Mouse (Mus musculus): ENCODE measurements at regions not wholly inside any gene's neighbourhood (a gene's known extent, or its start where the extent isn't known, plus 50 kb on each side); places are given as distances from the start of the nearest gene placed in this dataset.

DNA sequence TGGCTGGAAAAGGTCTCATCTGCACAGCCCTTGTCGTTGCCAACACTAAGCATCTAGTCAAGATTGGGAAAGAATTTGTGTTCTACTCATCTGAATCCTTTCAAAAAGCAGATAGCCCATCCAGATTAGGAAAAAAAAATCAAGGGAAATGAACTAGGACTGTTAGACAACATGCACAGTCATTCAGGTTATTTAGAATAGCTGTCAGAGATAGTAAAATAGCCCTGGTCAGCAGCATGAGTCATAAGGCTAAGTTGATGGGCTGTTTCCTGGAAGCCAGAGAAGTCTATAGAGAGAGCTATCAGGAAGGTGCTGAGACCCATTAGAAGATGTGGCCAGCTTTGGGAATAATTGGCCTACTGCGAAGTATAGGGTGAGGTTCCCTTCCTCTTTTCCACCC is 1447.4 kb downstream of the Slc22a22 start:
- no peak for DNase-seq

DNA sequence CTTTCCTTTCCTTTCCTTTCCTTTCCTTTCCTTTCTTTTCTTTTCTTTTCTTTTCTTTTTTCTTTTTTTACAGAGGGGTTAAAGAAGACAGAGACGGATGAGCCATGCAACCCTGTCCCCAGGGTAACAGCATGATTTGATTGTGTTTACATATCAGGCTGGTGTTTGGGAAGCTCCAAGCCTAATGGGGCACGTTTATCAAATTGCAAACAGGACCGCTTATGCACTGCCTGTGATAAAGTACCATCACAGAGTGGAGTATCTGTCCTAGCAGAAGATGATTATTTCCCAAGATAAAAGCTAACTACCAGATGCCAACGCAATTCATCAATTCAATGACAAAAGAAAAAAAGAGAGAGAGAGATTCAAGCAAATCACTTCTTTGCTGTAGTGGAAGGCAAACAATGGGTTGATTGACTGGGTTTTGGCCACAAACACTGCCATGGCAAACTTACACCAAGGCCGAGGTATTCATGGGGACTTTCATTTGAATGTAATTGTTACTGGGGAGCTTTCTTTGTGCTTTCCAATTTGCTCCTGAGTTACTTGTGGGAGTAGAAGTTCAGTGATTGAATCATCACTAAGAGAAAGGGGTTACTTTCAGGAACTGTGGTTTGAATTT is 1450.1 kb downstream of the Slc22a22 start:
- no peak for DNase-seq

DNA sequence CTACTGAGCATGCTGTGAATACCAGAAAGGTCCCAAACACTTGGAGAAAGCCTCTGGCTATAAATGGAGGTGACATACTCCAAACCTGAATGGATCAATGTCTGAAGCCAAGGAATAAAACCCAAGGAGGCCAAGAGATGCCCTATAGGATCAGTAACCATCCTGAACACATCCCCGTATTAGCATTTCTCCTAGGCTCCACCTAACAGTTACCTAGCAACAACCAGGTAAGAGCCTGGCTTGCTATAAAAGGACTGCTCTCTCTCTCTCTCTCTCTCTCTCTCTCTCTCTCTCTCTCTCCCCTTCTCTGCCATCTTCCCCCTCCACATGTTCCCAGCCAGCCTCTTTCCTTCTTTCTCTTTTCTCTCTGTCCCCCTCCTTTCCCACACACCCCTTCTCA is 1452.7 kb downstream of the Slc22a22 start:
- DNase-seq = no peak

DNA sequence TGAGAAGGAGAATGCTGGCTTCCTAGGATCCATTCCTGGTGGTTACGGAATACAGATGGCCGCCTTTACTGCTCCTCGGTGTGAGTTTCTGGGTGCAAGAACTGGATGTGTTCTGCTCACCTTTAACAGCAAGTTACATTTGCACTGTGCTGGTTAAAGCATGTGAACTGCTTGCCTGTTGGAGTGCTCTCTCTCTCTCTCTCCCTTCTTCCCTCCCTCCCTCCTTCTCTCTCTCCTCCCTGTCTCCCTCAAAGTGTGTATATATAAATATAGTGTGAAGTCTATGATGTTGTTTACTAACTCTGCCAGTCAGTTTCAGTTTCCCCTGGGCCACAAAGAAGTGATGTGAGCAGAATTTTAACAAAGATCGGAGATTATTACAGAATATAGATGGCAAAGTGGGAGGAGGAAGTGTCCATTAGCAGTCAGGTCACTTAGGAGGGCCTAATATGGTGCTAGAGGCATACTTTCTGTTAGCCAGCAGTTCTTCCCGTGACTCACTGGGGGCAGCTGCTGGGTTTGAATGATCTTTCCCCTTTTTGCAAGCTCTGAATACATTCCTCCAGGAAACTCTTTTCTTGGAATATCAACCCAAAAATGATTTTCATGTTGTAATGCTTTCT is 1453.5 kb downstream of the Slc22a22 start:
- DNase-seq = no peak

DNA sequence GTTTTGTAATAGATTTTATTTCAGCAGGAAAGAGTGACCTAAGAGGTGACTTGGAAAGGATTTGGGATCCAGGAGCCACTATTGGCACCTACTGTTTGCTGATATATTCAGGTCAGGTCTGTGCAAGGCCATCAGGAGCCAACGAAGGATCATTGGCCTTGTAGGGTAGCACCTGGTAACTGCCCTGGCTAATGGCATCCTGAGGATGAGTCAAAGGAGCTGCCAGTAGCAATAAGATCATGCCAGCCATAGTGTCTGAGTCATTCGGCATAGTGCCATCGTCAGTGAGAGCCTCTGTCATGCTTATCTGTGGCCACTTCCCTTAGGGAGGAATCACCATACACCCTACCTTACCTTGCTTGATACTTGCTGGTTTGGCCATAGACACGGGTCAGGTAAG is 1455.1 kb downstream of the Slc22a22 start:
- DNase-seq = peak; percentile 54

DNA sequence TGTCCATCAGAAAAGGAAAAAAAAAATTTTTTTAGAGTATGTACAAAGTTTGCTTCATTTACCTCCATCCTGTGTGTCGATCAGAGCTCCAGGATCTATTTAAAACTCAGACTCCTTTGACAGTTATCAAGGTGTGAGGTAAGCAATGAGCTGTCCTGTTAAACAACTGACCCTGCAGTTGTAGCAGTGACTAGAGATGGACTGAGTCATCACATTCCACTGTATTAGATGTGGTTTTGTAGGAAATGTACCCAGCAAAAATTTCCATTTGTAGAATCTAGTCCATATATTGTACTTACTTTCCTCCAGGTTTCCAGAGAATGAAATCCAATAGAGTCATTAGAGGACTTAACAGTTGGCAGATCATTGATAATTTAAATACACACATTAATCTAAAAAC is 1459.3 kb downstream of the Slc22a22 start:
- DNase-seq = no peak

DNA sequence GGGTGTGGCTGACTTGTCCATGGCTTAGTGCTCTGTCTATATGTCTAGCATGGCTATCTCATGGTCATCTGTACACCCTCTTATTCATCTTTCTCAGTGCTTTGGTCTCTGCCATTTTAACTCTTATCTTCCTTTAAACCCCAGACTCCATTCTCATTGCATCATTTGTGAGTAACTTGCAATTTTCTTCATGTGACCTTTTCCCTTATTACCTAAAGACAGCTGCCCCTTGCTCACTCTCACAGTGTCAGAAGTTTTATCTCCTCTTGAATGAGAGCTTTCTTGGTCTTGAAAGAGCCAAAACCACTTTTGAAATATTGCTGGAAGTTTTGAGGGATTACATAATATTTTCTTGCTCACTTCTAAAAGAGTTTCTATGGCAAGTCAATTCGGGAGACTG is 1459.9 kb downstream of the Slc22a22 start:
- no peak for DNase-seq

DNA sequence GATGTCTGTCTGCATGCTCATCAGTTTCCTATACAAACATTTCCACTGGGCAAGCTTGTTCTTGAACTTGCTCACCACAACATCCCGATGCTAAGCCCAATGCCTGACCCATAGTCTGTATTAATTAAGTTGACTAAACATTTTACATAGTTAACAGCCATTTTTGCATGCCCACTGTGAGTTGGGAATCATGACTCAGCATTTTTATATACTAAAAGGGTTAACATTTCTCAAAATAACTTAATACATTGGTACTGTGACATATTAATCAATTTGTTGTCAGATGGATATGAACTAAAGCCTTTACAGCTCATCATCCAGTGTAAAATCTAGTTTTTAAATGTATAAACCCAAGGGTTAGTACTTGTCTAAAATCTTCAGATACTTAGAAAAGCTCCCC is 1461.4 kb downstream of the Slc22a22 start:
- DNase-seq = no peak

DNA sequence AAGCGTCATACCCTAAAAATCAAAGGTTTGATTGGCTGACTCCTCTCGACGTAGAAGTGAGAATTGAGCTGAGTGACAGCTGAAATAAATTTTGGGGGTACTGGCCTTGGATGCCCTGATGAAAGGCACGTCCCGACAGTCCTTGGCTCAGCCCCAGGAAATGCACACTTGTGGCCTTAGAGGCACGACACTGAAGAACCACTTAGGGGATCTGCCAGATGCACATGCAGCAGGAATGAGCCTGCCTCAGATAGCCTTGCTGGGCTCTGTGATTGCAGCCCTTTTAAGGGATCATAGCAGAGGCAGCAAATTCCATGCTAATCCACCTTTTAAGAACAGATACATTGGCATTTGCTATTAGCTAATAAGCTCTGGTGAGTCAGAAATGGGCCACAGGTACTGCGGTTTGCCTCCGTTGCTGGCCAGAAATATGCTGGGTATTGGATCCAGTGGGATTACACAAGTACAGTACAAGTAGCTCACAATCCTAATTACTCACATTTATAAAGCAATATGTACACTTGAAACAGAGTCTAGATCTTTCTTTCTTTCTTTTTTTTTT is 1463.3 kb downstream of the Slc22a22 start:
- DNase-seq = peak; percentile 75

DNA sequence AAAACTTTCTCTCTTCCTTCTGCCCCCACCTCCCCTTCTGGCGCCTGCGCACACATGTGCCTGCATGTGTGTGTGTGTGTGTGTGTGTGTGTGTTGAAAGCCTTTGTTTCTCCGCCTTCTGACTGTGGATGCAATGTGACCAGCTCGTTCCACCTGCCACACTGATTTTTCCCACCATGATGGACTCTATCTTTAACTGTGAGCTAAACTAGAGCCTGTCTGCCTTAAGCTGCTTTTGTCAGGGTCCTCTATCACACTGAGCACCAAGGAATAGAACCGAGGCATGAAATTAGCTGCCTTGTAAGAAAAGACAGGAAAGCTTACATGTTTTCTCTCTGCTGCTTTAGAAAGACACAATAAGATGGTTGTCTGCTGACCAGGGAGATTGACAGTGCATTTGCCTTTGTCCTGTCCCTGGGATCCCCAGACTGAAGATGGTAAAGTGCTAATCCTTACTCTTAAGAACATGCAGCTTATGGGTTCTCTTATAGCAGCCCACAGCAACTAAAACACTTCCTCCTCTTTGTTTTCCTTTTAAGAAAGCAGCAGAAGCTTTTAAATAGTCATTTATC is 1468.7 kb downstream of the Slc22a22 start:
- DNase-seq = no peak

DNA sequence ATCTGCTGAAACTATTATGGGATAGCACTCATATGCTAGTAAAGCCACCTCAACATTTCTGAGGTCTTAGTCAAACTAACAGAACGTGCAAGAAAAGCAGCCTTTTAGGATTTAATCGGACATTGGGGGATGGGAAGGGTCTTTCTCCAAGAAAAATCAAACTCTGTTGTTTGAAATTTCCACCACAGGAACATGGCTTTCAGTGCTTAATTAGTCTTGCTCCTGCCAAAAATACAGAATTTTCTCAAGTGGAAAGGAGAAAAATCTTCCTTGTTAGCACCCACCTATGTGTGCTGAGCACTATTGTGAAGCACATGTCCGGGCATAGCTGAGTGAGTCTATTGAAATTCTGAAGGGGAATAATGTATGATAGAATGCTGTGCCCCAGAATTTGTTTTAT is 1470.0 kb downstream of the Slc22a22 start:
- DNase-seq = no peak

DNA sequence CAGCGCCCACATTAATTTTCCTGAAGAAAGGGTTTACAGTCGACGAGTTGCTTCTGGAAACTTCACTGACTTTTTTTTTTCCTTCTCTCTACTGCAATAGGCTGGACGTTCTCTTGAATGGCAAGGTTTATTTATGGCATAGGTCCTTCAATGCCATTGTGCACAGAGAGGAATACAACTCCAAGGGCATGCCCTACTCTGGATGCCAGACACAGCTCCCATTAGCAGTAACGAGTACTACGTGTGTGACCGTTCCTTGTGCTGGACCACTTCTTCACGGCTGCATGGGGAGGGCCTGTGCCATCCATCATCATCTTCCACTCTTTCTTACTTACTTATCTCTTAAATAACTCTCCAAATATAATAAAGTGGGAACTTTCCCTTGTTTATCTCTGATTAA is 1472.1 kb downstream of the Slc22a22 start:
- peak; percentile 8 for DNase-seq

DNA sequence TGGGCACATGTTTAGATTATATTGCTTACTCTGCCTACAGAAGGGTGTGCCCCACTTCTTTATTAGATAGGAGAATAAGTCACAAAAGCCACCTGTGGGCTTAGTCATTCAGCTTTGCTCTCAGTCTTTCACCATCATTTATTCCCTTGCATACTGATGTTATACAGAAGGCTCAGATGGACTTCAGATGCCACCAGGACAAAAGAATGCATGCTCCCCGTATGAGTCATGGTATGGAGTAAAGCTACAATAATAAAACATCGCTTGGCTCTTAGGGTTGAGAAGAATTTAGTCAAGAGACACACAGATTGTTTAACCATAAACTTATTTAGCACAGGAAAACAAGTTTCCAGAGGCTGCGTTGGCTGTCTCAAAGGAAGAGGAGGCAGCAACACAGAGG is 1473.5 kb downstream of the Slc22a22 start:
- DNase-seq = no peak

DNA sequence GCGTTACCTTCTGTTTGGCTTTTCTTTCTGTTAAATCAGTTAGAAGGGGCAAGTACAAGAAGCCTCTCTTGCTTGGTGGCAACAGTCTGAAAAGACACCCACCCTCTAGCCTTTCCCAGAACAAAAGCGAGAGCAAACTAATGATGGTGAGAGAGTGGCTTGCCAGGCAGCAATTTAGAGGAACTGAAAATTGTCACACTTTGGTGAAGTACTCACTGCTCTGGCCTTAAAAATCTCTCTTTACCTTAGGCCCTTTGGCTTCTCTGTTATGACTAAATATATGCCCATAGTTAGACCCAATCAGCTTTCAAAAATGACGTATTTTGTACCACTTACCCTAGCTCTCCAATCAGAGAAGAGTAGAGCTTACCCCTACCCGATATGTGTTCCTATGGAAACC is 1477.8 kb downstream of the Slc22a22 start:
- no peak for DNase-seq

DNA sequence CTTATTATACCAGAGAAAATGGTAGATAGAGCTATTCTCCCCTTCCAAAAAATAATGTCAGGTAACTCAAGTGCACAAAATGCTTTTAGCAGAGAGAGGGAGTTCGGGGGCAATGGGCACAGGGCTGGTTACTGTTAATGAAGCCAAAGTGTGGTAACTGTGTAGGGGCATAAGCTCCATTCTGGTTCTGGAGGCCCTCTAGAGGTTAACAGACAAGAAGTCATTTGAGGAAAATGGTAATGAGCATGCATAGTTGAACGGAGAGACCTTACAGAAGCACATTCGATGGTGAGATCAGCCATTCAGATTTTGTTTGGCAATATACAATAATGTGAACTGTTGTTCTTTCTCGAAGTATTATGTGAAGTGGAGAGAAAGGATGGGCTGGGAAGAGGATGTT is 1479.4 kb downstream of the Slc22a22 start:
- no peak for DNase-seq

DNA sequence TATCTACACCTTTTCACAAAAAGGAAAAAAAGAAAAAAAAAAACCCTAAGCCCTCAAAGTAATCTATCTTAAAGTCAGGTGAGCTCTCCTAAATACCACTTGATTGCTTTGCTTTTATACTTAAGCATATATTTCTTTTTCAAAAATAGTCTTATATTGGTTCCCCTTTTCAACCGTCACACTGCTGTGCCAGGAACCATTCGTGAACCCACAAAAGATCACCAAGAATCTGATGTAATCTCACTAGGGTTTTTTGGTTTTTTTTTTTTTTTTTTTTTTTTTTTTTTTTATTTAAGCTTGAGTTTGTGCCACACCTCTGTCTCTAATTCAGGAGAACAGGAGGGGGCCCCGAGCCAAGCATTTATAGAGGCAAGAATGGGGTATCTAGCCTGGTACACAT is 1482.7 kb downstream of the Slc22a22 start:
- DNase-seq = no peak

DNA sequence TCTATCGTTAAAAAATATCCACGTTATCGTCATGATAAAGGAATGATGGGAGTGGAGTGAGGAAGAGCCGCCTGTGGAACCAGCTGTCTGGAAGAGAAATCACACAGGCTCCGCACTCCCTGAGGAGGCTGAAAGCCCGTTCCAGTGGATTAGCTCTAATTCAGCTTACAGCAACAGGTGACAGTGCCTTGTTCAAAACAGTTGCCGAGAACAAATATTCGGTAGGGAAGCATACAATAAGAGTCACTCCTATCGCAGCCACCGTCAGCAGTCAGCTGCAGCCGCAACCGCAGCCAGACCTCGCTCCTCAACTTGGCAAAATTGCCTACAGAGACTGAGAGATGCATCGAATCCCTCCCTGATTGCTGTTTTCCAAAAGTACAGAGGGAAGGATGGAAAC is 1501.6 kb downstream of the Slc22a22 start:
- DNase-seq = no peak

DNA sequence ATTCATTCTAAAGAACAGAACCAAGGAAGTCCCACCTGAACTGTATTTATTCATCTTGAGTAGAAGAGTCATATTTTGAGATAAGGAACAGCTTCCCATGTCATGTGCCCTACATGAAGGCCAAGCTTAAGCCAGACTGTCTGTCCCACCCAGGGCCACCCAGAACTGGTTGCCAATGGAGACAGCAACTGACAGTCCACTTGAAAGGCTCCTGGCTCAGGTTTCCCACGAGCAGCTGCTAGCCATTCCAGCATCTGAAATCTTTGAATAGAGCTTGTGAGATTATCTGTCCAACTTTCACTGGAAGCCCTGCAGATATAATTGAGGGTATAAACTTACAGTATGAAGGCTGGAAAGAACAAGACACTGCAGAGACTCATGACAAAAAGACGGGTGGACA is 1510.6 kb downstream of the Slc22a22 start:
- peak; percentile 3 for DNase-seq

DNA sequence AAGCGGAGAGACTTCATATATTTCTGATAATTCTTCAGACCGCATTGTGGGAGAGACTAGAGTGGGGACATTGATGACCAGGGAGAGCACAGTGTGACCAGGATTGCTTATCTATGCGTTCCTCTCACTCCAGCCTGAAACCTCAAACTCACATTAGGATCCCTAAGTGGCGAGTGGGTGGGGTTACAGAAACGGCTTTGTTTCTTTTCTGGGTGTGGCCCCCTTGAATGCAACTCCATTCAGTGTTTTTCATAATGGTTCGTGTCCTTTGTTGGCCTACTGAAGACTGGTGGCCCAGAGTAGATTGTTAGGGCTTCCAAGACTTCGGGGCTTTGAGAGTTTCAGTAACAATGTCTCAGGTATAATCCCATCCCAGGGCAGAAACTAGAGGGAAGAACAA is 1512.1 kb downstream of the Slc22a22 start:
- DNase-seq = no peak

DNA sequence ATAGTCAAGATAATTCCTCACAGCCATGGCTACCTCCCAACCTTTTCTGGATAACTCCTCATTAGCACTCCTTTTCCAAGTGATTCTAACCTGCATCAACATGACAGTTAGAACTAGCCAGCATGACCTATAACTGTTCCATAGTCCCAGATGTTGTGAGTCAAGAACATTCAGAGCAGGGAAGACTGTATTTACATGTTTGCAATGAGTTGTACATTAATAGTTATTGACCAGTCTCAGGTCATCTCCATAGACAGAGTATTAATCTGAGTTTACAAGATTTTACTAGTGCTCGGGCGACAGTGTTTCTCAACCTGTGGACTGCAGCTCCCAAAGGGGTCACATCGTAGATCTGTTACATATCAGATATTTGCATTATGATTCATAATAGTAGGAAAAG is 1515.3 kb downstream of the Slc22a22 start:
- no peak for DNase-seq

All from adrenal gland, postnatal 10 days (tissue).